Mouse (Mus musculus): ENCODE data around the gene Tiam1. TPM values are rescaled to one million over a fixed set of nuclear protein-coding genes. Genes with fewer than 3 reads are reported as not detected.

The Tiam1 gene
- polyA plus RNA-seq, 1 experiment from 2014 or later, result 15.7 TPM

- 98% methylated on average over 1 of the region's 1 CpGs for WGBS
- Histone ChIP-seq H3K4me2 (replicated peaks) (no peak overlapping the region), H3K9ac (no peak overlapping the region), H3K4me1 (no peaks in the 10 kb centered on the region), H3K27me3 (replicated peaks) (no peaks in the 10 kb centered on the region), H3K9me3 (no peaks in the 10 kb centered on the region), H3K4me3 (no peak overlapping the region), H3K36me3 (no peaks in the 10 kb centered on the region), H3K27ac (no peak overlapping the region)
- no peak for ATAC-seq (ENCODE audit: low FRiP score, low read depth)
Measured at GRCm38 (mm10) chr16:90170676-90171075, 27.1 kb upstream of the Tiam1 start.

GRCm38 (mm10) chr16:90169863-90170630 lies 26.5 kb upstream of the Tiam1 start:
- 77% methylated on average over 13 of the region's 13 CpGs for WGBS
- no peak for ATAC-seq (ENCODE audit: low FRiP score, low read depth)
- Histone ChIP-seq H3K9ac (no peak overlapping the region), H3K9me3 (no peaks in the 10 kb centered on the region), H3K36me3 (no peaks in the 10 kb centered on the region), H3K4me3 (no peak overlapping the region), H3K27me3 (replicated peaks) (no peaks in the 10 kb centered on the region), H3K27ac (no peak overlapping the region), H3K4me1 (no peaks in the 10 kb centered on the region), H3K4me2 (replicated peaks) (no peak overlapping the region)

- no peaks in the 10 kb centered on the region for H3K27me3 ChIP-seq (replicated peaks)
Measured at GRCm38 (mm10) chr16:90167646-90168045, 24.1 kb upstream of the Tiam1 start.

GRCm38 (mm10) chr16:90165435-90165834 lies 21.9 kb upstream of the Tiam1 start:
- Histone ChIP-seq H3K4me3 (no peak overlapping the region), H3K27ac (no peak overlapping the region), H3K4me2 (replicated peaks) (no peak overlapping the region), H3K36me3 (no peaks in the 10 kb centered on the region), H3K9ac (no peak overlapping the region), H3K27me3 (replicated peaks) (no peaks in the 10 kb centered on the region), H3K9me3 (no peaks in the 10 kb centered on the region), H3K4me1 (no peaks in the 10 kb centered on the region)
- no peak for ATAC-seq (ENCODE audit: low FRiP score, low read depth)
- WGBS, result 43% methylated on average over 2 of the region's 2 CpGs

More at GRCm38 (mm10) chr16:90167646-90168045, 24.1 kb upstream of the Tiam1 start:
- Histone ChIP-seq H3K4me3 (no peak overlapping the region), H3K9me3 (no peaks in the 10 kb centered on the region), H3K36me3 (no peaks in the 10 kb centered on the region), H3K4me2 (replicated peaks) (no peak overlapping the region), H3K27ac (no peak overlapping the region), H3K9ac (no peak overlapping the region), H3K4me1 (no peaks in the 10 kb centered on the region)
- WGBS, result 32% methylated on average over 10 of the region's 10 CpGs
- 0 out of 2 replicates have a peak, but pooled peaks have one; percentile 42 for ATAC-seq (ENCODE audit: low FRiP score, low read depth)

GRCm38 (mm10) chr16:90164942-90165341 lies 21.4 kb upstream of the Tiam1 start:
- no peaks in the 10 kb centered on the region for H3K9me3 ChIP-seq
- H3K4me1 ChIP-seq, result no peaks in the 10 kb centered on the region
- no peak overlapping the region for H3K4me3 ChIP-seq
- no peak overlapping the region for H3K27ac ChIP-seq
- no peak overlapping the region for H3K4me2 ChIP-seq (replicated peaks)
- no peaks in the 10 kb centered on the region for H3K27me3 ChIP-seq (replicated peaks)
- 95% methylated on average over 11 of the region's 11 CpGs for WGBS
- no peaks in the 10 kb centered on the region for H3K36me3 ChIP-seq
- H3K9ac ChIP-seq, result no peak overlapping the region
- ATAC-seq (ENCODE audit: low FRiP score, low read depth), result no peak

- H3K9ac ChIP-seq, result no peak overlapping the region
- no peak overlapping the region for H3K4me3 ChIP-seq
- no peaks in the 10 kb centered on the region for H3K4me1 ChIP-seq
- ATAC-seq (ENCODE audit: low FRiP score, low read depth), result no peak
- H3K9me3 ChIP-seq, result no peaks in the 10 kb centered on the region
- no peak overlapping the region for H3K4me2 ChIP-seq (replicated peaks)
- H3K27me3 ChIP-seq (replicated peaks), result no peaks in the 10 kb centered on the region
- no peak overlapping the region for H3K27ac ChIP-seq
- H3K36me3 ChIP-seq, result no peaks in the 10 kb centered on the region
- 67% methylated on average over 7 of the region's 7 CpGs for WGBS
Measured at GRCm38 (mm10) chr16:90155080-90155479, 11.5 kb upstream of the Tiam1 start.

- no peaks in the 10 kb centered on the region for H3K36me3 ChIP-seq
- H3K27me3 ChIP-seq (replicated peaks), result no peaks in the 10 kb centered on the region
- H3K9me3 ChIP-seq, result no peaks in the 10 kb centered on the region
- no peak overlapping the region for H3K27ac ChIP-seq
- no peak overlapping the region for H3K9ac ChIP-seq
- WGBS, result 85% methylated on average over 6 of the region's 6 CpGs
- no peak overlapping the region for H3K4me2 ChIP-seq (replicated peaks)
- no peak overlapping the region for H3K4me3 ChIP-seq
- no peaks in the 10 kb centered on the region for H3K4me1 ChIP-seq
- ATAC-seq (ENCODE audit: low FRiP score, low read depth), result no peak
Measured at GRCm38 (mm10) chr16:90150820-90151219, 7.3 kb upstream of the Tiam1 start.

GRCm38 (mm10) chr16:90150126-90150525 lies 6.6 kb upstream of the Tiam1 start:
- Histone ChIP-seq H3K9me3 (no peaks in the 10 kb centered on the region), H3K9ac (no peak overlapping the region), H3K4me2 (replicated peaks) (no peak overlapping the region), H3K27me3 (replicated peaks) (no peaks in the 10 kb centered on the region), H3K27ac (no peak overlapping the region), H3K4me3 (no peak overlapping the region), H3K4me1 (peaks cover under 1% of the 10 kb centered on the region; the same call in 1 of the 2 replicates), H3K36me3 (no peaks in the 10 kb centered on the region)
- ATAC-seq (ENCODE audit: low FRiP score, low read depth), result no peak
- WGBS, result 65% methylated on average over 7 of the region's 7 CpGs

GRCm38 (mm10) chr16:90149335-90149734 lies 5.8 kb upstream of the Tiam1 start:
- H3K4me1 ChIP-seq, result peaks cover 8% of the 10 kb centered on the region; the same call in 1 of the 2 replicates
- H3K9ac ChIP-seq, result no peak overlapping the region
- H3K27ac ChIP-seq, result no peak overlapping the region
- H3K36me3 ChIP-seq, result no peaks in the 10 kb centered on the region
- no peaks in the 10 kb centered on the region for H3K27me3 ChIP-seq (replicated peaks)
- H3K9me3 ChIP-seq, result no peaks in the 10 kb centered on the region
- no peak for ATAC-seq (ENCODE audit: low FRiP score, low read depth)
- no peak overlapping the region for H3K4me3 ChIP-seq
- 80% methylated on average over 9 of the region's 9 CpGs for WGBS
- H3K4me2 ChIP-seq (replicated peaks), result no peak overlapping the region

GRCm38 (mm10) chr16:90145244-90145643 lies 1.7 kb upstream of the Tiam1 start:
- no peaks in the 10 kb centered on the region for H3K9me3 ChIP-seq
- no peaks in the 10 kb centered on the region for H3K27me3 ChIP-seq (replicated peaks)
- no peak overlapping the region for H3K4me3 ChIP-seq
- no peaks in the 10 kb centered on the region for H3K36me3 ChIP-seq
- 66% methylated on average over 1 of the region's 1 CpGs for WGBS
- H3K9ac ChIP-seq, result no peak overlapping the region
- H3K4me2 ChIP-seq (replicated peaks), result peak overlapping the region; percentile 91; the same call in 1 of the 2 replicates
- no peak for ATAC-seq (ENCODE audit: low FRiP score, low read depth)
- no peak overlapping the region for H3K27ac ChIP-seq
- peaks cover 22% of the 10 kb centered on the region; the same call in 1 of the 2 replicates for H3K4me1 ChIP-seq

GRCm38 (mm10) chr16:90144541-90144940 lies 972 bp upstream of the Tiam1 start:
- H3K27ac ChIP-seq, result no peak overlapping the region
- no peaks in the 10 kb centered on the region for H3K27me3 ChIP-seq (replicated peaks)
- H3K36me3 ChIP-seq, result no peaks in the 10 kb centered on the region
- peak overlapping the region; percentile 82 for H3K9ac ChIP-seq
- H3K4me1 ChIP-seq, result peaks cover 28% of the 10 kb centered on the region
- H3K9me3 ChIP-seq, result no peaks in the 10 kb centered on the region
- H3K4me2 ChIP-seq (replicated peaks), result peak overlapping the region; percentile 91
- no peak for ATAC-seq (ENCODE audit: low FRiP score, low read depth)
- WGBS, result 12% methylated on average over 13 of the region's 13 CpGs
- H3K4me3 ChIP-seq, result peak overlapping the region; percentile 52

GRCm38 (mm10) chr16:90143416-90143759 lies 181 bp downstream of the Tiam1 start:
- Histone ChIP-seq H3K4me2 (replicated peaks) (peak overlapping the region; percentile 91), H3K36me3 (no peaks in the 10 kb centered on the region), H3K9ac (peak overlapping the region; percentile 82), H3K9me3 (no peaks in the 10 kb centered on the region), H3K27ac (peak overlapping the region; percentile 71), H3K4me1 (peaks cover 28% of the 10 kb centered on the region), H3K4me3 (peak overlapping the region; percentile 52), H3K27me3 (replicated peaks) (no peaks in the 10 kb centered on the region)
- ATAC-seq (ENCODE audit: low FRiP score, low read depth), result peak; percentile 66
- WGBS, result under 1% methylated on average over 21 of the region's 21 CpGs

All from neural tube, embryonic 12.5 days (tissue).